Mouse (Mus musculus): ENCODE results near the gene Tex26.

- TF ChIP-seq EP300 (IDR thresholded peaks at IDR 0.05), result no peak
- peak; percentile 18; the same call in 1 of the 2 replicates for TF ChIP-seq CTCF (IDR thresholded peaks at IDR 0.05)
Observed at GRCm38 (mm10) chr5:149428347-149428746, 11.1 kb upstream of the Tex26 start.

Data from lung, postnatal 0 days (tissue).